Mouse (Mus musculus) hematopoietic stem cell, adult 5-6 weeks (primary cell): ENCODE results near the gene Prkca. TPM values are rescaled to one million over a fixed set of nuclear protein-coding genes. Genes with fewer than 3 reads are reported as not detected.

Experiments
- ATAC-seq, 2 experiments: fragments of 125-278 bp in 1 of 2; replicated peaks in 1 of 2; 2 replicates each; pipeline ENCODE4 v1.8.0; 2016 to 2017; ENCODE audit warnings: inconsistent platforms in 2 of 2, mild to moderate bottlenecking in 2 of 2, moderate number of reproducible peaks in 2 of 2, low read depth in 1 of 2, moderate TSS enrichment in 1 of 2; ENCODE audit not compliant: low FRiP score in 2 of 2, poor library complexity in 2 of 2, severe bottlenecking in 2 of 2, insufficient read depth in 1 of 2, low TSS enrichment in 1 of 2
- total RNA-seq: library from RNA; stranded (forward); fragments of 172-1452, 232-1000 nt; gene quantifications from 2 replicates; pipeline ENCODE4 v1.2.3, GENCODE M21; 2017

The Prkca gene
- total RNA-seq, 1 experiment from 2014 or later = 13.7 TPM

GRCm38 (mm10) chr11:108176715-108177114 lies 167.0 kb downstream of the Prkca start:
- ATAC-seq = no peak

GRCm38 (mm10) chr11:108171917-108172316 lies 171.8 kb downstream of the Prkca start:
- no peak for ATAC-seq

DNA sequence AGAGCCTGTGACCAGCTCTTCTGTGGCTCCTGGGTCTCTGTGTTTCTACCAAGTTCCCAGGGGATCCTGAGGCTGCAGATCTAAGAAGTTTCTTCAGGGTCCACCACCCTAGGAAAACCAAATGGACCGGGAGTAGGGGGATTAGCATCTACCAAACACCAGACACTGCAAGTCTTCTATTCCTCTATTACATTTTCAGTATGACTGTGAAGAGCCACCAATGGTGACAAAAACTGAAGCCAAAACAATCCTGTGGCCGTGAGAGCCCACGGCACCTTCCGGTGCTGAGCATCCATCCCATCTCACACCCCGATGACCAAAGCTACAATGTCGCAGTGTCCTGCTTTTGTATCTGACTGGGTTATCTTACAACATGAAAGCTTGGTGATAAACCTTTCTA lies 172.5 kb downstream of the Prkca start:
- no peak for ATAC-seq

- no peak for ATAC-seq
Observed at GRCm38 (mm10) chr11:108170107-108170506, 173.6 kb downstream of the Prkca start.

DNA sequence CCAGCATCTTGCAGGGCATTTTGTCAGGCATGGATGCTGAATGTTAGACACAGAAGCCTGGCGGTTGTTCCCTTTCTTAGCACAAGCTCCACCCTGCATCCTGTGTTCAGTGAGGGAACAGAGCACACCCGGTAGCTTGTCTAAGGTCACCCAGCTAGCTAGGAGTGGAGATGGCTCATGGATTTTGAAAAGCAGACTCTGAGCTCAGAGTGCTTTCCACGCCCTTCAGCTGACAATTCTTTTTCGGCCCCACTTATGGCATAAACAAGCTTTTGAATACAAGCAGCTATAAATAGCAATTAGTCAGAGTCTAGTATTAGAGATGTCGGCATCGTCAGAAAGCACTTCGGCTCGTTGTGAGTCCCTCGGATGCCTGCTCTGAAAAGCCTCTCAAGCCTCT lies 178.0 kb downstream of the Prkca start:
- ATAC-seq = no peak

DNA sequence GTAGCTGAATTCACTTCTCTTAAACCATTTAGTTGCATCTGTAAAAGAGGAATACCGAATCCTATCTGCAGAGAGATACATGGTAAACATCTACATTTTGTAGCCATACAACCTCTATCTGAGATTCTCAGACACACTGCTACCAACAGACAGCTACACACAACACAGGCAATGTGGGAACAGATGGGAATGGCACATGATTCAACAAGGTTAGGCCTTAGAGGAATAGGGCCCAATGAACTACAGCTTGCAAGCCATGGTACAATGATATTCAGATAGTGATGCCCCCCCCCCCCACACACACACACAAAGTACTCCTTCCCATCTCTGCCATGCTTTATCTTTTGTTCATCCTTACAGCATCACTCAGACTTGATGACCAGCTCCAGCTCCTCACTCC lies 181.1 kb downstream of the Prkca start:
- ATAC-seq = no peak

DNA sequence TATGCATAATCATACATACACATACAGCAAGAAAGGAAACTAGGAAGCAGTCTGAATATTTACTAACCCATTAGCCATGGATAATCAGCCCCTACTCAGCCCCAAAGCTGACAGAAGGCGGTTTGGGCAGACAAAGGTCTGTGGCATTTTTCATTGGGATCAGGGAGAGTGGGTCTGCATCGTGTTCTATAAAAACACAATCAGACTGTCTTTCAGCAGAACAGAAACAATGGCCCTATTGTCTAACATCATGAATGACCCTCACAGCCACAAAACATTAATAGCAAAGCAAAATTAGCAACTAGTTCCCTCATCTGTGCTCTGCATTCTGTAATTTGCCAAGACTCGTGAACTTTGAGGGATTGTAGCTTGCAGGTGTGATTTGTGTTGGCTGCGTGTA lies 181.6 kb downstream of the Prkca start:
- ATAC-seq = no peak

DNA sequence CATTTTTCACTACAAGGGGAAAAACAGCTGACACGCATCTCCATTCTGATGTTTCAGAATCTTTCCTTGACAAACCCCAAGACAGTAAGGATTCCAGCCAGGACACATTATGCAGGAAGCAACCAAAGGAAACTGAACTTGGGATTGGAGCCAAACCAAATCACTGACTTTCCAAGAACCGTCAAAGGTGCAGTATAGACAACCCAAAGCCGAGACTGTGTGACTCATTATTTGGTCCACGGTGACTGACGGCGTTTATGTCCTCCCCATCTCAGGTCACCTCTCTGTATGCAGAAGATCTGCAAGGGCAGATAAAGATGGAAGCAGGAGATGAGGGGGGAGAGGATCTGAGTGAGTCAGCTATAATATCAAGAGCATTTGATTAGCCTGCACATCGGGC lies 183.7 kb downstream of the Prkca start:
- ATAC-seq = no peak

DNA sequence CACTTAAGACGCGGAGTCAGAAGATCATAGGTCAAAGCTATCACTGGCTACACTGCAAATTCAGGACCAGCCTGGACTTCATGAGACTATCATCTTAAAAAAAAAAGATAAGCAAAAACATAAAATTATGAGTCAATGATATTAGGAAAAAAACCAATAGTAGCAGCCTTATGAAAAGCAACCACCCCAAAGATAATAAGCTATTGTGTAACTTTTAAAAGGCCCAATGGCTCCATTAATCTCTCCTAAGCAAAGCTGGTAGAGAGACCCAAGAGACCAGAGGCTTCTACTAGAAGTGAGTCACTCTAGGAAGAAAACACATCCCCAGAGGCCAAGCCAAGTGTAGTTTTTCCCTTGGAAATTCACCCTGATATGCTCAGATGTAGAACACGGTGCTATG lies 185.7 kb downstream of the Prkca start:
- no peak for ATAC-seq

DNA sequence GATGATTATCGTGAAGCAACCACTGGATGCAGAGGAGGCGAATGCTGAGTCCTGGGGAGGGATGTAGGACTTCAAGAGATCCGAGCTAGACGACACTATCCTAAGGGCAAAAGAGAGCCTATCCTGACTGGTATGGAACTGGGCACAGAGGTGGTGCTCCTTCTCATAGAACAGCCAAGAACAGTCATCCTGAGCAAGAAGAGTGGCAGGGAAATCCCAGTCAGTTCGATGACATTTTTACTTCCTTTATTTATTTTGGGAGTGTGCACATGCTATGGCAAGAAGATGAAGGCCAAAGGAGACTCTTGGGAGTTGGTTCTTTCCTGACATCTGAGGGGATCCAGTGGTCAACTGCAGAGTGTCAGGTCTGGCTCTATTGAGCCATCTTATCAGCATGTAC lies 186.7 kb downstream of the Prkca start:
- ATAC-seq = no peak

- ATAC-seq = no peak
Observed at GRCm38 (mm10) chr11:108156107-108156506, 187.6 kb downstream of the Prkca start.

GRCm38 (mm10) chr11:108155088-108155580 lies 188.6 kb downstream of the Prkca start:
- no peak for ATAC-seq

GRCm38 (mm10) chr11:108153997-108154841 lies 189.5 kb downstream of the Prkca start:
- ATAC-seq = no peak

DNA sequence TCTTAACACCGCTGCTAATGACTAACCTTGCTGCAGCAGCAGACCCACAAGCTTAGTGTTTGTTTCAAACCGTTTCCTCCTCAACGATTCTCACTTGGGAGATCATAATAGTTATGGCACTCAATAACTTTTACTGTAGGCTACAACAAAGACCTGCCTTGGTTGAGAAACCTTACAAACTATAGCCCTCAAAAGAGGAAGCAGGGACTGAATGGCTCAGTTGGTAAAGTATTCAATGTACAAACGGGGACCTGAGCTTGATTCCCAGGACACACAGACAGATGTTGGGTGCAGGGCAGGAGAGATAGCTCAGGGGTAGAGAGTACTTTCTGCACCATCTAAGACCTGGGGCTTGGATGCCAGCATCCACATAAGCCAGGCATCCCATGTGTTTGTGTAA lies 191.1 kb downstream of the Prkca start:
- no peak for ATAC-seq

GRCm38 (mm10) chr11:108150410-108150809 lies 193.3 kb downstream of the Prkca start:
- ATAC-seq = no peak

- ATAC-seq = no peak
Observed at GRCm38 (mm10) chr11:108149187-108149586, 194.5 kb downstream of the Prkca start.

DNA sequence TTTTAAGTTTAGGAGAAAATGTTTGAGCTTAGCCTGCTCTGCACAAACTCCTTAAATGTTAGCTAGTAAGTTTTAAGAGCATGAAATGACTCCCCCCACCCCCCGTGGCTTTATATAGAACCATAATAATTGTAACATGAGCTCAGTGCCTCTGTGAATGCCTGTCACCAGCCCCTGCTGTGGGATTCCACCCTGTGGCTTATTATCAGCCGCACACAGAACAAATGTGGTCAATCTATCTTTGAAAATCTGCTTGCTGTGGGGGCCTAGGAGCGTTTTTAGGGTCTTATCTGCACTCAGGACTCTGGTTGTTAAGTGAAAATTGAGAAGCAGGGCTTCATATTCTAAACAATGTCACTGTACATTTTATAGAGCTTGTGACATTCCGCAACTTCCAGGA lies 195.2 kb downstream of the Prkca start:
- ATAC-seq = peak; percentile 76 to 84

- no peak for ATAC-seq
Observed at GRCm38 (mm10) chr11:108145752-108146496, 197.8 kb downstream of the Prkca start.
